1 mouse cellular context compared by ENCODE assay signal in the genomic region with DNA sequence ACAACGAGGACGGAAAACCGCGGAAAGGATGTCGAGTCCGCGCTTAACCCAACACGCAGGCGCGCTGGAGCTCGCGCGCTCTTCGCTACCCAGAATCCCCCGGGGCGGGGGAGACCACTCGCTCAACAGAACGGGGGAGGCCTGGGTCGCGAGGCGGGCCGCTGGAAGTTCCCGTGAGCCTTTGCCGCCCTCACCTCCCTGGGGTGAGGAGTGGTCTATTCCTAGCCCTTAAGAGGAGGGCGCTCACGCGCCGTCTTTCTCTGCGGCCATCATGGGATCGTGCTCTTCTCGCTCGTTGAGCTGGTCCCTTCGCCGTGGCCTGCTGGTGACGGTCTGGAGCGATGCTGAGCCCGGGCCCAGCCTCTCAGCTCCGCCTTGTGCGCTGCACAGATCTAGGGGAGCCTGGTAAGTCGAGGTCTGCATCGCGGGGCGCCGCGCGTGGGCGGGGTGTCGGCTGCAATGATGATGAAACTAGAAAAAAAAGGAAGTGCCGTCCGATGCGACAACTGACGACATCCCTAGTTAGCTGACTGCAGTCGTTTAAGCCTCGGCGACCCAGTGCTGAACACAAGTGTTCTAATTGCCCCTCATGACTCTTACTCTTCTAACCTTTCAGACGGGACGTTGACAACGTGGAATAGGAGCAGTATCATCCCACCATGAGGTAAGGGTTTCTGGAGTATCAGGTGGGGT.
TF ChIP-seq lines count a peak whose summit lies in the region.

No protein-coding gene starts in this region.

TF ChIP-seq in myocyte, 11 proteins besides CTCF, POLR2A, EP300 and RAD21 (continued from another document):
- TF ChIP-seq E2F4 (IDR thresholded peaks at IDR 0.05; ENCODE audit: insufficient read depth), result peak; percentile 77
- no peak for TF ChIP-seq TCF12 (IDR thresholded peaks at IDR 0.05; ENCODE audit: insufficient read depth, poor library complexity, severe bottlenecking)
TF ChIP-seq in myocyte: peak in this region for 8.
